Mouse (Mus musculus) thymus, postnatal 25 days (tissue): Measurements from ENCODE around the gene Olfr1112.
"Not testable (repeated sequence)": the region's sequence is repeated elsewhere in the genome, so short reads cannot be mapped to it uniquely, and the experiment has no call there.

Experiments
- DNase-seq: peaks from one replicate; pipeline ENCODE4 v3.0.0; 2022

The Olfr1112 gene

GRCm38 (mm10) chr2:87187498-87187897 is at the start of gene Olfr1112:
Gene Olfr1112 (plus strand): TSS chr2:87187798.
- DNase-seq: no peak

- no peak for DNase-seq
Observed at GRCm38 (mm10) chr2:87140200-87140599, 47.4 kb upstream of the Olfr1112 start, which contains the start of gene Olfr1110. Gene Olfr1110 (minus strand): TSS chr2:87140300.

GRCm38 (mm10) chr2:87152524-87152923 is 35.1 kb upstream of the Olfr1112 start, which contains the start of gene Olfr1111:
Gene Olfr1111 (minus strand): TSS chr2:87152624.
- DNase-seq: no peak

- DNase-seq: not testable (repeated sequence)
Observed at GRCm38 (mm10) chr2:87167731-87168130, 19.9 kb upstream of the Olfr1112 start.

GRCm38 (mm10) chr2:87208670-87209069 is 21.1 kb downstream of the Olfr1112 start, which contains the start of gene Olfr1113:
Gene Olfr1113 (plus strand): TSS chr2:87208970.
- no peak for DNase-seq
